Mouse (Mus musculus): ENCODE measurements around the gene Pacsin2. TPM values are rescaled to one million over a fixed set of nuclear protein-coding genes. Genes with fewer than 3 reads are reported as not detected.

The Pacsin2 gene
- polyA plus RNA-seq, 1 experiment from 2014 or later: 36.3 TPM

DNA sequence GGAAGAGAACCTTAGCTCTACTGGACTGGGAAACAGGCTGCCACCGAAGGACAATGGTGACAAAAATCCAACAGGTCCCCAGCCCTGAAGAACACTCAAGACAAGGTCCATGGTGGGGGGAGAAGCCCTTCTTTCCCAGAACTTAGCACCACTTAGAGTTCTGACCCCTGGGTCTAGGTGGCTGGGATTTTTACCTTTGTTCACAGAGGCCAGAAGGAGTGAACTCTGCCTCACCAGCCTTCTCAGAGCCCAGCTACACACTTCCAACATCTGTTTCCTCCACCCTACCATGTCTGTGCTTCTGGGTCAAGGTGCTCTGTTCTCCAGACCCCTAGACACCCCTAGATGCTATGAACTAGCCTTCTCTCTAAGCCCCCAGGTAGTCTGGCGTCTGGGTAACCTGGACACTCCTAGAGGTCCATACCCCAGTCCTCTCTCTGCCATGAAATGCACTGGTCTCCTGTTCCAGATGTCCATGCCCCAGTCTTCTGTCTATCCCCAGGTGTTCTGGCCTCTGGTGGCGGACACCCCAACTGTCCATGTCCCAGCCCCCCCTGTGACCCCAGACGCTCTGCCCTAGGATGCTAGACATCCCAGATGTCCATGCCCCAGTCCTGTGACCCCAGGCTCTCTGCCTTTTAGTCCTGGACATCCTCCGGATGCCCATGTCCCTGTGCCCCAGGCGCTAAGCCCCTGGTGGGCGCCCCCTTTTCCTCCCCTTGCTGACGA lies 115.0 kb downstream of the Pacsin2 start:
- no peak for DNase-seq (ENCODE audit: low spot score, missing footprints)

GRCm38 (mm10) chr15:83348747-83349146 lies 115.7 kb downstream of the Pacsin2 start:
- Histone ChIP-seq H3K4me2 (peak overlapping the region; percentile 86), H3K9ac (ENCODE audit: low read length) (no peak overlapping the region), H3K27me3 (ENCODE audit: control insufficient read depth, insufficient read depth, low read length) (no peaks in the 10 kb centered on the region), H3K4me1 (ENCODE audit: control insufficient read depth, insufficient read depth, low read length) (peaks cover 6% of the 10 kb centered on the region), H3K36me3 (ENCODE audit: control insufficient read depth, insufficient read depth, low read length) (no peaks in the 10 kb centered on the region), H3K27ac (ENCODE audit: low read depth, low read length) (no peak overlapping the region), H3K4me3 (ENCODE audit: low read depth, low read length) (peak overlapping the region; percentile 83; the same call in 1 of the 2 replicates), H3K9me3 (ENCODE audit: control insufficient read depth, low read length) (no peaks in the 10 kb centered on the region)
- ATAC-seq (ENCODE audit: low FRiP score) (no peak), DNase-seq (ENCODE audit: low spot score, missing footprints) (no peak)
- 83% methylated on average over 4 of the region's 4 CpGs for WGBS

More for the DNA sequence above, 115.0 kb downstream of the Pacsin2 start:
- Histone ChIP-seq H3K4me2 (peak overlapping the region; percentile 86), H3K4me1 (ENCODE audit: control insufficient read depth, insufficient read depth, low read length) (peaks cover 6% of the 10 kb centered on the region), H3K4me3 (ENCODE audit: low read depth, low read length) (peak overlapping the region; percentile 83), H3K27me3 (ENCODE audit: control insufficient read depth, insufficient read depth, low read length) (no peaks in the 10 kb centered on the region), H3K9ac (ENCODE audit: low read length) (peak overlapping the region; percentile 74), H3K9me3 (ENCODE audit: control insufficient read depth, low read length) (no peaks in the 10 kb centered on the region), H3K27ac (ENCODE audit: low read depth, low read length) (no peak overlapping the region), H3K36me3 (ENCODE audit: control insufficient read depth, insufficient read depth, low read length) (no peaks in the 10 kb centered on the region)
- 16% methylated on average over 8 of the region's 8 CpGs for WGBS
- ATAC-seq (ENCODE audit: low FRiP score): no peak; the same call in 1 of the 2 replicates

GRCm38 (mm10) chr15:83345898-83346529 lies 118.4 kb downstream of the Pacsin2 start:
- 91% methylated on average over 15 of the region's 15 CpGs for WGBS
- no peak for ATAC-seq (ENCODE audit: low FRiP score)
- Histone ChIP-seq H3K9me3 (ENCODE audit: control insufficient read depth, low read length) (no peaks in the 10 kb centered on the region), H3K9ac (ENCODE audit: low read length) (no peak overlapping the region), H3K36me3 (ENCODE audit: control insufficient read depth, insufficient read depth, low read length) (no peaks in the 10 kb centered on the region), H3K4me1 (ENCODE audit: control insufficient read depth, insufficient read depth, low read length) (peaks cover 6% of the 10 kb centered on the region), H3K27ac (ENCODE audit: low read depth, low read length) (no peak overlapping the region), H3K27me3 (ENCODE audit: control insufficient read depth, insufficient read depth, low read length) (no peaks in the 10 kb centered on the region), H3K4me2 (no peak overlapping the region), H3K4me3 (ENCODE audit: low read depth, low read length) (no peak overlapping the region)
- no peak for DNase-seq (ENCODE audit: low spot score, missing footprints)

DNA sequence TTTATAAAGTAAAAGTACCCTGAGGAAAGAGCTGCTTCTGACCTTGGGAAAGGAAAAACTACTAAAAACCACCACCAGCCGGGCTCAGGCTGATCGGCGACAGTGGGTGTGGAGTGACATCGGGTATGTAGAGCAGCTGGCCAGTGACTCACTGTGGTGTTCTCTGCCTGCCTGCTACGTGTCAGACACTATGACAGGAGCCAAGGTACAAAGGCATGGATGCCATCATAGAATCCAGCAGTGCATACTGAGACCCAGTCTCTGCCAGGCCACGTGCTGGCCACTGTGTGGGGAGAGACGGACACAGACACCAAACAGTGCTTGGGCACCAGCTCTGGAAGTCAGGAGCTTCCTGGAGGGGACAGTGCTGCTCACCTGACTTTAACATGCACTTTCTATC lies 119.5 kb downstream of the Pacsin2 start:
- no peak for DNase-seq (ENCODE audit: low spot score, missing footprints)
- Histone ChIP-seq H3K9me3 (ENCODE audit: control insufficient read depth, low read length) (no peaks in the 10 kb centered on the region), H3K4me2 (no peak overlapping the region), H3K4me3 (ENCODE audit: low read depth, low read length) (no peak overlapping the region), H3K27me3 (ENCODE audit: control insufficient read depth, insufficient read depth, low read length) (no peaks in the 10 kb centered on the region), H3K9ac (ENCODE audit: low read length) (no peak overlapping the region), H3K27ac (ENCODE audit: low read depth, low read length) (no peak overlapping the region), H3K36me3 (ENCODE audit: control insufficient read depth, insufficient read depth, low read length) (no peaks in the 10 kb centered on the region), H3K4me1 (ENCODE audit: control insufficient read depth, insufficient read depth, low read length) (peaks cover 6% of the 10 kb centered on the region)
- WGBS: 75% methylated on average over 7 of the region's 7 CpGs
- ATAC-seq (ENCODE audit: low FRiP score): no peak

DNA sequence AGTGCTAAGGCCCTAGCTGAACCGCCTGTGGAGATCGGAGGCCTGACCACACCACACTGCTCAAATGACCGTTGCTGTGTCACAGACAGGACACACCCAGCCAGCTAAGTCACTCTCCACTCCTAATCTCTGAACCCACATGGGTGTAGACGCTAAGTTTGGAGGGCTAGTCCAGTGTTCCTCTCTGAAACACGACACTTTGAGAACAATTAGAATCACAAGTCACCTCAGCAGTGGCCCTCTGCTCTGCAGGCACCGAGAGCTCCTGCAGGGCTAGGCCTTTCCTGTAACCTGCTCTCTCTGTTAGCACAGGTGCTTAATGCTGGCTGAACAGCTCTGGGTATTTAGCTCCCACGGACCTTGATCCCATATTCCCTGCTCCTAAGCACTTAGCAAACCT lies 120.2 kb downstream of the Pacsin2 start:
- no peak for ATAC-seq (ENCODE audit: low FRiP score)
- no peak overlapping the region for H3K27ac ChIP-seq (ENCODE audit: low read depth, low read length)

DNA sequence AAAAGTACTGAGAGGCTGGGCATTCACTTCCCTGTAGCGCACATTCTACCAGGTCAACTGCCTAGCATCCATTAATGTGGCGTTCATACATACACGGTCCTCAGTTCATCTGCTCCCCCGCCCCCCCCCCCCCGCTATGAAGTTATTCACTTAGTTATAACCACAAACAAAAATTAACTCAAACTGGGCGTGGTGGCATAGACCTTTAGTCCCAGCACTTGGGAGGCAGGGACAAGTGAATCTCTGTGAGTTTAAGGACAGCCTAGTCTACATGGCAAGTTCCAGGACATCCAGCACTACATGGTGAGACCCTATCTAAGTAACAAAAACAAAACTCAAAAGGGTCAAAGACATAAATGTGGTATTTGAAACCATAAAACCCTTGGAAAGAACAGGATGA lies 125.5 kb downstream of the Pacsin2 start:
- Histone ChIP-seq H3K4me3 (ENCODE audit: low read depth, low read length) (no peak overlapping the region), H3K4me1 (ENCODE audit: control insufficient read depth, insufficient read depth, low read length) (no peaks in the 10 kb centered on the region), H3K9ac (ENCODE audit: low read length) (no peak overlapping the region), H3K36me3 (ENCODE audit: control insufficient read depth, insufficient read depth, low read length) (no peaks in the 10 kb centered on the region), H3K27me3 (ENCODE audit: control insufficient read depth, insufficient read depth, low read length) (no peaks in the 10 kb centered on the region), H3K9me3 (ENCODE audit: control insufficient read depth, low read length) (no peaks in the 10 kb centered on the region), H3K4me2 (no peak overlapping the region), H3K27ac (ENCODE audit: low read depth, low read length) (no peak overlapping the region)
- ATAC-seq (ENCODE audit: low FRiP score) (no peak), DNase-seq (ENCODE audit: low spot score, missing footprints) (no peak)
- 88% methylated on average over 6 of the region's 6 CpGs for WGBS

More for the DNA sequence above, 120.2 kb downstream of the Pacsin2 start:
- H3K4me1 ChIP-seq (ENCODE audit: control insufficient read depth, insufficient read depth, low read length): peaks cover 1% of the 10 kb centered on the region
- no peak overlapping the region for H3K9ac ChIP-seq (ENCODE audit: low read length)
- no peaks in the 10 kb centered on the region for H3K9me3 ChIP-seq (ENCODE audit: control insufficient read depth, low read length)
- no peaks in the 10 kb centered on the region for H3K27me3 ChIP-seq (ENCODE audit: control insufficient read depth, insufficient read depth, low read length)
- H3K36me3 ChIP-seq (ENCODE audit: control insufficient read depth, insufficient read depth, low read length): no peaks in the 10 kb centered on the region
- WGBS: 32% methylated on average over 7 of the region's 7 CpGs
- DNase-seq (ENCODE audit: low spot score, missing footprints): no peak
- H3K4me2 ChIP-seq: no peak overlapping the region
- H3K4me3 ChIP-seq (ENCODE audit: low read depth, low read length): no peak overlapping the region

DNA sequence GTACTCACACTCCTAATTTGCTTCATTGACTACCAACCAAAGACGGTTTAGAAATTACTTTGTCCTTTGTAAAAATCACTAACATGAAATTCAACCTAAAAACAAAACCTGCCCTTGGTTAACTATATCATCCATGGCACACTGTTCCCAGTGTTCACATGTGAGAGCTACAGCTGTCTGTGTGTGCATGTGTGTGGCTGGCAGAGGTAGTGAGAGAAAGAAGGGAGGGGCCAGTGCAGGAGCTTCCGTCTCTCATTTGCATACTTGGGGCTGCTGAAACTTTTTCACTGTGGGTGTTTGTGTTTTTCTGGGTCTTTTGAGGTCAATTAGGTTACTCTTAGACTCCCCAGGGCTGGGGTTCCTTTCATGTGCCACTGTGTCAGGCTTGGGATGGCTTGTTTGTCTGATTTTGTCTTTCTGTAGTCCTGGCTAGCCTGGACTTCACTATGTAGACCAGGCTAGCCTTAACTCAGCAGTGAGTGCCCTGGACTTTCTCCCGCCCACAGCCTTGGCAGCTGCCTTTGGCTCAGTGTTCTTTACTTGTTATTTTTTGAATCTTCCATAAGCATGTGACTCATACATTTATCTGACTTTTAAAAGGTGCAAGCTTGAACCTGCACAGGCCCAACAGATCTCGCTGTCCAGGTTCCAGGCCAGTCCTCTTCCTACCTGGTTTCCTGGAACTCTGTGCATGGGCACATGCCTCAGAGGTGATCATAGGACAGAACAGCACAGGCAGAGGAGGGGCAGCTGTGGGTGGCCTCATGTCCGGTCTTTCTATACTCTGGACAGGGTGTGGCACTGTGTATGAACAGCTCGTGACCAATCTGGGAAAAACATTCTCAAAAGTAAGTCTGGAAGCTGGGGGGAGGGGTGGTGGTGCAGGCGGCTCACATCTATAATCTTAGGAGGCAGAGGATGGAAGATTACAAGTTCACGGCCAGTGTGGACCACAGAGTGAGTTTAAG lies 126.2 kb downstream of the Pacsin2 start:
- Histone ChIP-seq H3K4me2 (no peak overlapping the region), H3K36me3 (ENCODE audit: control insufficient read depth, insufficient read depth, low read length) (no peaks in the 10 kb centered on the region), H3K4me3 (ENCODE audit: low read depth, low read length) (no peak overlapping the region), H3K9me3 (ENCODE audit: control insufficient read depth, low read length) (no peaks in the 10 kb centered on the region), H3K9ac (ENCODE audit: low read length) (no peak overlapping the region), H3K4me1 (ENCODE audit: control insufficient read depth, insufficient read depth, low read length) (no peaks in the 10 kb centered on the region), H3K27ac (ENCODE audit: low read depth, low read length) (no peak overlapping the region), H3K27me3 (ENCODE audit: control insufficient read depth, insufficient read depth, low read length) (no peaks in the 10 kb centered on the region)
- DNase-seq (ENCODE audit: low spot score, missing footprints) (no peak), ATAC-seq (ENCODE audit: low FRiP score) (no peak)
- 83% methylated on average over 8 of the region's 8 CpGs for WGBS

GRCm38 (mm10) chr15:83332373-83332772 lies 132.0 kb downstream of the Pacsin2 start:
- H3K9ac ChIP-seq (ENCODE audit: low read length): no peak overlapping the region
- H3K4me2 ChIP-seq: no peak overlapping the region
- H3K27ac ChIP-seq (ENCODE audit: low read depth, low read length): no peak overlapping the region
- WGBS: 69% methylated on average over 3 of the region's 3 CpGs
- H3K27me3 ChIP-seq (ENCODE audit: control insufficient read depth, insufficient read depth, low read length): no peaks in the 10 kb centered on the region
- no peaks in the 10 kb centered on the region for H3K36me3 ChIP-seq (ENCODE audit: control insufficient read depth, insufficient read depth, low read length)
- no peaks in the 10 kb centered on the region for H3K4me1 ChIP-seq (ENCODE audit: control insufficient read depth, insufficient read depth, low read length)
- DNase-seq (ENCODE audit: low spot score, missing footprints) (no peak), ATAC-seq (ENCODE audit: low FRiP score) (no peak)
- H3K9me3 ChIP-seq (ENCODE audit: control insufficient read depth, low read length): no peaks in the 10 kb centered on the region
- no peak overlapping the region for H3K4me3 ChIP-seq (ENCODE audit: low read depth, low read length)

Data from midbrain, embryonic 11.5 days (tissue).